25 mouse cellular contexts compared by ENCODE assay signal in the genomic region with DNA sequence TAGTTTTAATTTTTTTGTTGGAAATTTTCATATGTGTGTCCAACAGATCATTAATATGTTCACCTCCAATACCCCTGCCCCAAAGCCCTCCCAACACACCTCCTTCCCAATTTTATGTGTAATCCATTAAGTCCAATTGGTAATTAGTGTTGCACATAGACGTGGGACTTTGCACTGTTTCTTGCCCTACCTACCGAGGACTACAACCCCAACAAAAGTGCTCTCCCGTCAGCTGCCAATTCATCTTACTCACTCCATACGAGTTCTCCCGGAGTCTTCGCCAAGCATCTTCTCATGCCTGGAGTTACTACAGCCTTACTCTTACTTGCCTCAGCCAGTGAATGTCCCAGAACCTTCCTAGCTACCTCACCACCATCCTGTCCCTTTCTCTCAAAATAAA.
DNase-seq lines count a peak whose midpoint lies in the region; ATAC-seq and TF ChIP-seq lines count a peak whose summit lies in the region.
"Had no signal": no experiment of that assay in that cellular context is flagged by ENCODE, and none has a peak within 500 bp of the region (broad histone marks: within the 10 kb centered on the region; RNA-seq: fewer than 3 reads in every experiment).

No protein-coding gene starts in this region.

- no peak for TF ChIP-seq CTCF in kidney, adult 2 months (conservative IDR thresholded peaks at IDR 0.05; ENCODE audit: insufficient read depth, insufficient read length, low read depth, low read length)

- no peaks in the 10 kb centered on the region for H3K27me3 ChIP-seq in kidney, adult 2 months (replicated peaks; ENCODE audit: control insufficient read depth, insufficient read depth, low read length)
- H3K27me3 ChIP-seq in kidney, embryonic 16.5 days (ENCODE audit: insufficient read depth, low read length), result no peaks in the 10 kb centered on the region
- H3K27me3 ChIP-seq in kidney, embryonic 15.5 days, result no peaks in the 10 kb centered on the region
- H3K27me3 ChIP-seq: CH12.LX; embryonic facial prominence, embryonic 12.5 days; forebrain, embryonic 13.5 days had no signal

- no peak overlapping the region for H3K27ac ChIP-seq in kidney, adult 2 months (ENCODE audit: insufficient read depth, low read depth, low read length)
- no peak overlapping the region for H3K27ac ChIP-seq in kidney, embryonic 16.5 days (ENCODE audit: low read length)
- H3K27ac ChIP-seq in kidney, embryonic 15.5 days, result no peak overlapping the region
- H3K27ac ChIP-seq: embryonic facial prominence, embryonic 10.5 days; embryonic facial prominence, embryonic 12.5 days; forebrain, embryonic 13.5 days had no signal

- H3K9ac ChIP-seq in kidney, embryonic 16.5 days (replicated peaks; ENCODE audit: low read length), result no peak overlapping the region
- H3K9ac ChIP-seq in kidney, embryonic 15.5 days, result no peak overlapping the region
- H3K9ac ChIP-seq: embryonic facial prominence, embryonic 12.5 days; forebrain, embryonic 13.5 days had no signal

- no peak for ATAC-seq in kidney, embryonic 16.5 days (ENCODE audit: low FRiP score, low TSS enrichment)
- ATAC-seq in kidney, embryonic 15.5 days (replicated peaks; ENCODE audit: low FRiP score), result no peak
- ATAC-seq: activated CD4-positive, CD25-positive, alpha-beta regulatory T cell, adult 4 months; CD4-positive, CD25-positive, alpha-beta regulatory T cell, adult 4 months; forebrain, embryonic 13.5 days; Patski had no signal

- intact Hi-C loops in heart, postnatal 36 days (cut with DNase I), result no loop called here

- H3K9me3 ChIP-seq in kidney, embryonic 16.5 days (ENCODE audit: low read length), result no peaks in the 10 kb centered on the region
- H3K9me3 ChIP-seq in kidney, embryonic 15.5 days (replicated peaks), result no peaks in the 10 kb centered on the region
- H3K9me3 ChIP-seq: embryonic facial prominence, embryonic 10.5 days; embryonic facial prominence, embryonic 12.5 days; forebrain, embryonic 13.5 days; G1E had no signal

- no peaks in the 10 kb centered on the region for H3K36me3 ChIP-seq in kidney, adult 2 months (ENCODE audit: control insufficient read depth, insufficient read depth, low read length)
- H3K36me3 ChIP-seq in kidney, embryonic 16.5 days (ENCODE audit: insufficient read depth, low read length), result no peaks in the 10 kb centered on the region
- no peaks in the 10 kb centered on the region for H3K36me3 ChIP-seq in kidney, embryonic 15.5 days
- H3K36me3 ChIP-seq: embryonic facial prominence, embryonic 10.5 days; embryonic facial prominence, embryonic 12.5 days; G1E had no signal

- peaks cover 5% of the 10 kb centered on the region; the same call in 1 of the 2 replicates for H3K4me1 ChIP-seq in kidney, adult 2 months (ENCODE audit: control insufficient read depth, insufficient read depth, low read length)
- peaks cover 4% of the 10 kb centered on the region; the same call in 1 of the 2 replicates for H3K4me1 ChIP-seq in kidney, embryonic 16.5 days (ENCODE audit: insufficient read depth, low read length)
- no peaks in the 10 kb centered on the region for H3K4me1 ChIP-seq in kidney, embryonic 15.5 days
- H3K4me1 ChIP-seq: embryonic facial prominence, embryonic 10.5 days; embryonic facial prominence, embryonic 12.5 days; forebrain, embryonic 13.5 days had no signal

- DNase-seq in heart, adult 11 months, result peak; percentile 82
- no peak for DNase-seq in heart, postnatal 36 days
- DNase-seq in kidney, adult 2 months, result peak; percentile 78
- no peak for DNase-seq in kidney, postnatal 4 days
- DNase-seq in kidney, adult 9 months, result peak; percentile 66
- peak; percentile 31 to 55 for DNase-seq in kidney, postnatal 25 days
- DNase-seq: adrenal gland, adult 8-10 months; adrenal gland, postnatal 14 days; adrenal gland, postnatal 36 days; B cell, adult 2 months; cerebellum, adult 11-12 months; cerebellum, adult 2 months; cerebellum, adult 9-10 months; cerebellum, postnatal 10 days; cerebellum, postnatal 25 days had no signal

- no peak overlapping the region for H3K4me3 ChIP-seq in kidney, adult 2 months (ENCODE audit: insufficient read depth, low read depth, low read length)
- no peak overlapping the region for H3K4me3 ChIP-seq in kidney, embryonic 16.5 days (ENCODE audit: low read length)
- H3K4me3 ChIP-seq in kidney, embryonic 15.5 days (replicated peaks), result no peak overlapping the region
- H3K4me3 ChIP-seq: embryonic facial prominence, embryonic 10.5 days; embryonic facial prominence, embryonic 12.5 days; forebrain, embryonic 13.5 days had no signal

- no peak overlapping the region for H3K4me2 ChIP-seq in kidney, embryonic 16.5 days (replicated peaks; ENCODE audit: low read depth, low read length)
- no peak overlapping the region for H3K4me2 ChIP-seq in kidney, embryonic 15.5 days
- H3K4me2 ChIP-seq: embryonic facial prominence, embryonic 12.5 days; forebrain, embryonic 13.5 days had no signal

- 48% methylated on average over 6 of the region's 6 CpGs for WGBS in kidney, adult 2 months
- 68% methylated on average over 6 of the region's 6 CpGs for WGBS in kidney, embryonic 16.5 days
- WGBS in kidney, embryonic 15.5 days, result 74% methylated on average over 6 of the region's 6 CpGs

- TF ChIP-seq POLR2A in kidney, adult 2 months (IDR thresholded peaks at IDR 0.05; ENCODE audit: low read depth, low read length), result no peak

Comparison
In these comparisons a context has a peak if more than half of its experiments do, and no peak if none do; other contexts are left out.
1. DNase-seq: peak in heart, adult 11 months (single experiment), kidney, adult 2 months (single experiment), kidney, adult 9 months (single experiment) and kidney, postnatal 25 days (2 of 2); none in heart, postnatal 36 days (0 of 2) and kidney, postnatal 4 days (0 of 2).